Mouse (Mus musculus) layer of hippocampus, adult 9-10 months (tissue): ENCODE measurements around the gene Acta1.

Experiments used
- DNase-seq: peaks from one replicate; pipeline ENCODE4 v3.0.0; 2022; ENCODE audit warnings: low spot score

Acta1 gene

DNA sequence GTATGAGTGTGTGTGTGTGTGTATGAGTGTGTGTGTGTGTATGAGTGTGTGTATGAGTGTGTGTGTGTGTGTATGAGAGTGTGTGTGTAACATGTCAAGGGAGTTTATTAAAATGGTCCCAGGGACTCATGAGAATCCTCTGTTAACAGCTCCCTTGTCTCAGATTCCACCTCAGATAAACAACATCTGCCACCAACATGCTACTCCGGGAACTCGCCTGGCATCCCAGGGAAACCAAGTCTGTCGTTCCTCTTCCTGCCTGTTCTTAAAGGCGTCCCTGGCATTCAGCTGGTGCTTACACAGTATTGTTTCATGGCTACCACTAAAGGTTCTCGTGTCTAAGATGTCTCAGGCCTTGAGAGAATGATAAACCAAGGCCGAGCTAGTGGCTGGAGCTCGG lies 50.2 kb downstream of the Acta1 start:
- DNase-seq, result no peak

DNA sequence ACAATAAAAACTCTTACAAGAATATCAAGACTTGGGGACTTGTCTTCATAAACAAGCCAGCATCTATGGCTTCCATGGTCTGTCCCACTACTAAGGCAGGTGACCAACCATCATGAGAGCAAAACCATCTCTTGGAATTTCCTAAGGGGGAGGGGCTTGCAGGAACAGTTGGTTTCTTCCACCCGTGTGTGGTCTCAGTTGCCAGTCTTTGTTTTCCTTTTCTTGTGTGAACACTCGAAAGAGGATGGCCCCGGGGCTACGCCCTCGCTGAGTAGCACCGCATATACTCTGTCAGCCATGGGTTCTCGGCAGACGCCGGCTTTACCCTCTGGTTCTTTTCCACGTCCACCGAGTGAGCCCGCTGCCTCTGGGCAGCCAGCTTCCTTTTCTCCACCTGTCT lies 52.5 kb downstream of the Acta1 start:
- DNase-seq, result no peak
